In genomic region chr11:75231756-75232155, GRCm38 (mm10) we compare ENCODE assay signal across 9 mouse cellular contexts. TPM values are rescaled to one million over a fixed set of nuclear protein-coding genes. Genes with fewer than 3 reads are reported as not detected.
DNase-seq lines count a peak whose midpoint lies in the region; ATAC-seq lines count a peak whose summit lies in the region.
"Had no signal": no experiment of that assay in that cellular context is flagged by ENCODE, and none has a peak within 500 bp of the region (broad histone marks: within the 10 kb centered on the region; RNA-seq: fewer than 3 reads in every experiment).

No protein-coding gene starts in this region.

- no peak overlapping the region for H3K4me2 ChIP-seq in hindbrain, embryonic 16.5 days (ENCODE audit: low read length)
- H3K4me2 ChIP-seq: limb, embryonic 15.5 days had no signal

- peak; percentile 75 for DNase-seq in hindbrain, embryonic 10.5 days (ENCODE audit: low spot score)
- peak; percentile 52 for DNase-seq in T-cell, adult 2 months (ENCODE audit: low spot score)
- DNase-seq in cerebellum, postnatal 10 days: peak; percentile 75 to 80
- peak; percentile 52 for DNase-seq in heart, adult 8-10 months (ENCODE audit: low spot score)
- DNase-seq in layer of hippocampus, adult 9-11 months: peak; percentile 58
- peak; percentile 75 for DNase-seq in mesoderm, embryonic 11.5 days (ENCODE audit: low read depth, low spot score)
- peak; percentile 78 for DNase-seq in thymus, postnatal 0 days (ENCODE audit: low spot score)

- no peak for ATAC-seq in hindbrain, embryonic 16.5 days

- WGBS in hindbrain, embryonic 10.5 days: 15% methylated on average over 7 of the region's 7 CpGs
- 10% methylated on average over 7 of the region's 7 CpGs for WGBS in hindbrain, embryonic 16.5 days

- no peak overlapping the region for H3K9ac ChIP-seq in hindbrain, embryonic 16.5 days (ENCODE audit: low read depth, low read length)
- H3K9ac ChIP-seq: limb, embryonic 15.5 days had no signal

- no peak overlapping the region for H3K4me3 ChIP-seq in hindbrain, embryonic 10.5 days
- no peak overlapping the region for H3K4me3 ChIP-seq in hindbrain, embryonic 16.5 days (ENCODE audit: low read length)
- H3K4me3 ChIP-seq: limb, embryonic 15.5 days had no signal

- H3K9me3 ChIP-seq in hindbrain, embryonic 10.5 days: no peaks in the 10 kb centered on the region
- H3K9me3 ChIP-seq in hindbrain, embryonic 16.5 days (ENCODE audit: control insufficient read depth, low read length): no peaks in the 10 kb centered on the region
- H3K9me3 ChIP-seq: limb, embryonic 15.5 days had no signal

- no peaks in the 10 kb centered on the region for H3K36me3 ChIP-seq in hindbrain, embryonic 10.5 days
- no peaks in the 10 kb centered on the region for H3K36me3 ChIP-seq in hindbrain, embryonic 16.5 days (ENCODE audit: control insufficient read depth, insufficient read depth, low read length)
- H3K36me3 ChIP-seq: limb, embryonic 15.5 days had no signal

- H3K27me3 ChIP-seq in hindbrain, embryonic 10.5 days (ENCODE audit: insufficient read depth, poor library complexity, severe bottlenecking): peaks cover 45% of the 10 kb centered on the region
- H3K27me3 ChIP-seq in hindbrain, embryonic 16.5 days (replicated peaks; ENCODE audit: control insufficient read depth, insufficient read depth, low read length): no peaks in the 10 kb centered on the region

- peaks cover 22% of the 10 kb centered on the region for H3K4me1 ChIP-seq in hindbrain, embryonic 10.5 days (replicated peaks)
- peaks cover 12% of the 10 kb centered on the region for H3K4me1 ChIP-seq in hindbrain, embryonic 16.5 days (ENCODE audit: control insufficient read depth, insufficient read depth, low read depth, low read length)

- H3K27ac ChIP-seq in hindbrain, embryonic 10.5 days: no peak overlapping the region
- H3K27ac ChIP-seq in hindbrain, embryonic 16.5 days (ENCODE audit: low read depth, low read length): no peak overlapping the region
- H3K27ac ChIP-seq: limb, embryonic 15.5 days had no signal

RNA-seq across cellular contexts. Expression of gene Rtn4rl1, which starts 38.2 kb away (rescaled TPM):
- polyA plus RNA-seq in hindbrain, embryonic 10.5 days (2016; fragmentation: Nextera tagmentation; extraction: Ambion mirVana): 2.5 and 2.8 TPM in 2 replicates
- polyA plus RNA-seq in hindbrain, embryonic 16.5 days (2015; fragmentation: Nextera tagmentation; extraction: Ambion mirVana): 10.6 and 10.7 TPM in 2 replicates
- 1 to 10 TPM; 5.2 to 7.9 (median 6.8) TPM for total RNA-seq in heart, adult 8-10 months (2022)
- polyA plus RNA-seq in thymus, postnatal 0 days (2015; fragmentation: Nextera tagmentation; extraction: Ambion mirVana): 7.8 and 8.1 TPM in 2 replicates

RNA-seq across cellular contexts. Expression of gene Dph1, which starts 40.7 kb away (rescaled TPM):
- polyA plus RNA-seq in hindbrain, embryonic 10.5 days (2016; fragmentation: Nextera tagmentation; extraction: Ambion mirVana): 23.2 and 24.2 TPM in 2 replicates
- polyA plus RNA-seq in hindbrain, embryonic 16.5 days (2015; fragmentation: Nextera tagmentation; extraction: Ambion mirVana): 15.4 and 15.7 TPM in 2 replicates
- 10 to 100 TPM in 2 of 4 experiments, 1 to 10 TPM in 2; 8.1 to 11.2 (median 9.7) TPM for total RNA-seq in heart, adult 8-10 months (2022)
- polyA plus RNA-seq in thymus, postnatal 0 days (2015; fragmentation: Nextera tagmentation; extraction: Ambion mirVana): 14.0 and 14.1 TPM in 2 replicates

RNA-seq across cellular contexts. Expression of gene Ovca2, which starts 53.1 kb away (rescaled TPM):
- 27.6 and 33.1 TPM in 2 replicates for polyA plus RNA-seq in hindbrain, embryonic 10.5 days (2016; fragmentation: Nextera tagmentation; extraction: Ambion mirVana)
- polyA plus RNA-seq in hindbrain, embryonic 16.5 days (2015; fragmentation: Nextera tagmentation; extraction: Ambion mirVana): 14.4 and 14.5 TPM in 2 replicates
- 1 to 10 TPM; 5.6 to 6.9 (median 5.9) TPM for total RNA-seq in heart, adult 8-10 months (2022)
- 34.2 and 37.7 TPM in 2 replicates for polyA plus RNA-seq in thymus, postnatal 0 days (2015; fragmentation: Nextera tagmentation; extraction: Ambion mirVana)
